Mouse (Mus musculus) heart, adult 2 months (tissue): Measurements from ENCODE around the gene Tubb3.

Source experiments
- CTCF ChIP-seq: fragments of 200-600 bp; IDR thresholded peaks from 2 replicates; pipeline ENCODE4 v1.8.1; 2022; ENCODE audit warnings: antibody characterized with exemption, mild to moderate bottlenecking, moderate library complexity
- EP300 ChIP-seq: fragments of 200-500 bp; IDR thresholded peaks from 2 replicates; pipeline ENCODE4 v1.6.1; 2011; ENCODE audit warnings: low read depth, low read length, control low read depth; ENCODE audit not compliant: insufficient read depth
- POLR2A ChIP-seq: fragments of 200-500 bp; IDR thresholded peaks from 2 replicates; pipeline ENCODE4 v1.6.1; 2011; ENCODE audit warnings: mild to moderate bottlenecking, low read depth, low read length, control low read depth; ENCODE audit not compliant: insufficient read depth

DNA sequence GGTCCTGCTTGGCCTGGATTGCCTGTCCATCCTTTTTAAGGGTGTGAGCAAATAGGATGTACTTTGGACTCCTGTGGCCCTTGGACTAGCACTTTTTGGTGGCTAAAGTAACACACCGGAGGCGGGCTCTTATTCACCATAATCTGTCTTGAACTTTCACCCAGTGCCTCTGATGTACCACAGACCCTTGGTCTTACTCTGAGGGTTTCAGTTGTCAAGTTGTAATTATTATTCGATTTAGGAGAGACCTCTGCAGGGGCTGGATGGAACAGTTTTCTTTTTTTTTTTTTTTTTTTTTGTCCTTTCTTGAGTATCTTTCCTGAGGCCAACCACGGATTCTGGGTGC is 32.3 kb downstream of the Tubb3 start:
- no peak for TF ChIP-seq CTCF
- no peak for TF ChIP-seq POLR2A
- no peak for TF ChIP-seq EP300
